Mouse (Mus musculus): ENCODE results near the gene Flt3. TPM values are rescaled to one million over a fixed set of nuclear protein-coding genes. Genes with fewer than 3 reads are reported as not detected.

The Flt3 gene
- polyA plus RNA-seq, 1 experiment = 0.53 TPM

GRCm38 (mm10) chr5:147392667-147393213 is 7.5 kb downstream of the Flt3 start:
- 68% methylated on average over 12 of the region's 12 CpGs for whole genome bisulfite sequencing
- no peak for TF ChIP-seq POLR2A (IDR thresholded peaks at IDR 0.05; ENCODE audit: low read depth, low read length)
- TF ChIP-seq CTCF (IDR thresholded peaks at IDR 0.05; ENCODE audit: extremely low read depth, insufficient read length, insufficient replicate concordance, low read depth, low read length) = no peak
- Histone ChIP-seq H3K4me3 (ENCODE audit: low read depth, low read length) (no peak overlapping the region), H3K36me3 (ENCODE audit: control insufficient read depth, insufficient read depth, low read length) (no peaks in the 10 kb centered on the region), H3K4me1 (ENCODE audit: control insufficient read depth, insufficient read depth, insufficient read length, low read length) (no peaks in the 10 kb centered on the region), H3K27me3 (ENCODE audit: control insufficient read depth, insufficient read depth, low read length) (no peaks in the 10 kb centered on the region), H3K27ac (ENCODE audit: insufficient read depth, low read depth, low read length) (no peak overlapping the region)

GRCm38 (mm10) chr5:147390772-147391171 is 9.5 kb downstream of the Flt3 start:
- Histone ChIP-seq H3K4me3 (ENCODE audit: low read depth, low read length) (no peak overlapping the region), H3K4me1 (ENCODE audit: control insufficient read depth, insufficient read depth, insufficient read length, low read length) (no peaks in the 10 kb centered on the region), H3K27ac (ENCODE audit: insufficient read depth, low read depth, low read length) (no peak overlapping the region), H3K36me3 (ENCODE audit: control insufficient read depth, insufficient read depth, low read length) (no peaks in the 10 kb centered on the region), H3K27me3 (ENCODE audit: control insufficient read depth, insufficient read depth, low read length) (no peaks in the 10 kb centered on the region)
- TF ChIP-seq CTCF (IDR thresholded peaks at IDR 0.05; ENCODE audit: extremely low read depth, insufficient read length, insufficient replicate concordance, low read depth, low read length) = no peak
- no peak for TF ChIP-seq POLR2A (IDR thresholded peaks at IDR 0.05; ENCODE audit: low read depth, low read length)
- 14% methylated on average over 2 of the region's 2 CpGs for WGBS

- H3K36me3 ChIP-seq (ENCODE audit: control insufficient read depth, insufficient read depth, low read length) = no peaks in the 10 kb centered on the region
- no peak for TF ChIP-seq POLR2A (IDR thresholded peaks at IDR 0.05; ENCODE audit: low read depth, low read length)
Measured at GRCm38 (mm10) chr5:147389052-147389451, 11.2 kb downstream of the Flt3 start.

DNA sequence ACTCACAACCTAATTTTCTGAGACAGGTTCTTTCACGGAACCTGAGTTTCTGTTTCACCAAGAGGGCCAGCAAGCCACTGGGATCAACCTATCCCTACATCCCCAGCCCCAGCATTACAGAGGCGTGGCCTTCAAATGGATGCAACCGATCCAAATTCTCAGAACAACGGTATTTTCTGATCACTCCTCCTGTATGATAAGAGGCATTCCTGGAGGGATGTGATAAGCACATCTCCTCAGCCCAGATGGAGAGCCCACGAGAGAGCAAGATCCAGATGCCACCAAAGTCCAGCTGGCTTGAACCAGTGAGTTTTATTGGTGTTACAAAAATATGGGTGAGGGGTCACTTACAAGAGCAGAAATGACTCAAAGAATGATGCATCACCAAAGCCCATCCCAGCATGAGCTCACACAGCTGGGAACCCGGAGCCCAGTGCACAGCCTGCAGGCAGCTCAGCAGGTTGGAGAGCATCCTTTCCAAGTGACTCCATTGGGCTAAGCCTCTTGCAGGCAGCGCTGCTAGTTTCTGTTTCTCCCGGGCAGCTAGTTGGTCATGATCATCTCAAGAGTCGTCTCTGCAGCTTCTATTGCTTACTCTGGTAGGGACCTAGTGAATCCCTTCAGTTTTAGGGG is 11.8 kb downstream of the Flt3 start:
- Histone ChIP-seq H3K4me3 (ENCODE audit: low read depth, low read length) (no peak overlapping the region), H3K4me1 (ENCODE audit: control insufficient read depth, insufficient read depth, insufficient read length, low read length) (no peaks in the 10 kb centered on the region), H3K27me3 (ENCODE audit: control insufficient read depth, insufficient read depth, low read length) (no peaks in the 10 kb centered on the region; the same call in 1 of the 2 replicates), H3K27ac (ENCODE audit: insufficient read depth, low read depth, low read length) (no peak overlapping the region), H3K36me3 (ENCODE audit: control insufficient read depth, insufficient read depth, low read length) (no peaks in the 10 kb centered on the region)
- no peak for TF ChIP-seq CTCF (IDR thresholded peaks at IDR 0.05; ENCODE audit: extremely low read depth, insufficient read length, insufficient replicate concordance, low read depth, low read length)
- TF ChIP-seq POLR2A (IDR thresholded peaks at IDR 0.05; ENCODE audit: low read depth, low read length) = no peak
- 65% methylated on average over 9 of the region's 9 CpGs for WGBS

More at GRCm38 (mm10) chr5:147389052-147389451, 11.2 kb downstream of the Flt3 start:
- Histone ChIP-seq H3K27me3 (ENCODE audit: control insufficient read depth, insufficient read depth, low read length) (no peaks in the 10 kb centered on the region; the same call in 1 of the 2 replicates), H3K4me1 (ENCODE audit: control insufficient read depth, insufficient read depth, insufficient read length, low read length) (no peaks in the 10 kb centered on the region), H3K27ac (ENCODE audit: insufficient read depth, low read depth, low read length) (no peak overlapping the region), H3K4me3 (ENCODE audit: low read depth, low read length) (no peak overlapping the region)
- WGBS = 75% methylated on average over 5 of the region's 5 CpGs

DNA sequence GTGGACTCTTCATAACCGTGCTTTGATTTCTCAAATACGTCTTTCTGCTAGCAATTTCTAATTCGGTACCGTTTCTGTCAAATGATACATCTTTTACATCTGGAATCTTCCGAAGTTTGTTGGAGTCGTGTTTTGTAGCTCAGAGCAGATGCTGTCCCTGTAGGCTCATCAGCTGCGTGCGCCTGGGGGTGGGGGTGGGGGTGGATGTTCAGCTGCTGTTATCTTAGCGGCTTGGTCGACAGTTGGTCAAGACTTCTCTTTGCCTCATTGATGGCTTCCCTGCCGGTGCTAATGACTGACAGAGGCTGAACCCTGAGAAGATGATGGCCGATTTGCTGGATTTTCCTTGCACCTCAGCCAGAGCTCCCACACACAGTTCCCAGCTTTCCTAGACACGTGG is 13.4 kb downstream of the Flt3 start:
- 79% methylated on average over 13 of the region's 13 CpGs for WGBS
- TF ChIP-seq CTCF (IDR thresholded peaks at IDR 0.05; ENCODE audit: extremely low read depth, insufficient read length, insufficient replicate concordance, low read depth, low read length) (no peak), POLR2A (IDR thresholded peaks at IDR 0.05; ENCODE audit: low read depth, low read length) (no peak)
- no peak overlapping the region for H3K27ac ChIP-seq (ENCODE audit: insufficient read depth, low read depth, low read length)
- H3K4me1 ChIP-seq (ENCODE audit: control insufficient read depth, insufficient read depth, insufficient read length, low read length) = no peaks in the 10 kb centered on the region
- no peak overlapping the region for H3K4me3 ChIP-seq (ENCODE audit: low read depth, low read length)
- no peaks in the 10 kb centered on the region; the same call in 1 of the 2 replicates for H3K27me3 ChIP-seq (ENCODE audit: control insufficient read depth, insufficient read depth, low read length)
- no peaks in the 10 kb centered on the region for H3K36me3 ChIP-seq (ENCODE audit: control insufficient read depth, insufficient read depth, low read length)

DNA sequence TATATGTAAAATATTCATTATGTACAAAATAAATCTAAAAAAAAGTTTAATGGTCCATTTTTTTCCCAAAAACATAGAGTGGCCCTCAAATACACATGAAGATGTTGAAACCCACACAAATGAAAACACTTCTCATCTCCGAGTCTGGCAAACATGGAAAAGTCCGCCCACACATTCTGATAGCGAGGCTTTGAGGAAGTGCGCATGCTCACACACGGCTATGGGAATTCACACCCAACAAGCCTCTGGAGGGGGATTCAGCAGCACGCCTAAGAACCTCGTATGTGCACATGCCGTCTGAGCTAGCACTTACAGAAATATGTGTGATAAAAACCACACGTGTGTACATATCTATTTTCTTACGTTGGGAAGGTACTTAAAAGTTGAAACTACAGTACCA is 18.9 kb downstream of the Flt3 start:
- Histone ChIP-seq H3K27me3 (ENCODE audit: control insufficient read depth, insufficient read depth, low read length) (no peaks in the 10 kb centered on the region; the same call in 1 of the 2 replicates), H3K4me1 (ENCODE audit: control insufficient read depth, insufficient read depth, insufficient read length, low read length) (no peaks in the 10 kb centered on the region), H3K27ac (ENCODE audit: insufficient read depth, low read depth, low read length) (no peak overlapping the region), H3K36me3 (ENCODE audit: control insufficient read depth, insufficient read depth, low read length) (no peaks in the 10 kb centered on the region), H3K4me3 (ENCODE audit: low read depth, low read length) (no peak overlapping the region)
- no peak for TF ChIP-seq CTCF (IDR thresholded peaks at IDR 0.05; ENCODE audit: extremely low read depth, insufficient read length, insufficient replicate concordance, low read depth, low read length)
- no peak for TF ChIP-seq POLR2A (IDR thresholded peaks at IDR 0.05; ENCODE audit: low read depth, low read length)
- WGBS = 83% methylated on average over 10 of the region's 10 CpGs

DNA sequence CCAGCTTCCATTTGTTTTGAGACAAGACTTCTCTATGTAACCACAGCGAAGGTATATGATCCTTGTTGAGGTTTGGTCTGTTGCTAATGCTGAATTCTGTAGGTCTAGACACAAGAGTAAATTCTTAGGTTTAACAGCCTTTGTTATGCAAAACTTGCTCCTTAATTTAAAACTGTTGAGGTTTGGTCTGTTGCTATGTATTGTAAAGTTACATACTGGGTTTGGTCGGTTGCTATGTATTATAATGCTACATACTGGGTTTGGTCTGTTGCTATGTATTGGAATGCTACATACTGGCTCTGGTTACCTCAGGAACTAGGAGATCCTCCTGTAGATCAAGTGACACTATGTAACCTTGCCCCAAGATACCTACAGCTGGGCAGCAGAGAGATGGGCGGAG is 20.8 kb downstream of the Flt3 start:
- Histone ChIP-seq H3K27me3 (ENCODE audit: control insufficient read depth, insufficient read depth, low read length) (no peaks in the 10 kb centered on the region), H3K27ac (ENCODE audit: insufficient read depth, low read depth, low read length) (no peak overlapping the region), H3K36me3 (ENCODE audit: control insufficient read depth, insufficient read depth, low read length) (no peaks in the 10 kb centered on the region), H3K4me3 (ENCODE audit: low read depth, low read length) (no peak overlapping the region), H3K4me1 (ENCODE audit: control insufficient read depth, insufficient read depth, insufficient read length, low read length) (no peaks in the 10 kb centered on the region)
- 82% methylated on average over 3 of the region's 3 CpGs for WGBS
- no peak for TF ChIP-seq CTCF (IDR thresholded peaks at IDR 0.05; ENCODE audit: extremely low read depth, insufficient read length, insufficient replicate concordance, low read depth, low read length)
- no peak for TF ChIP-seq POLR2A (IDR thresholded peaks at IDR 0.05; ENCODE audit: low read depth, low read length)
